ENCODE assay signal across 18 mouse cellular contexts in the genomic region with DNA sequence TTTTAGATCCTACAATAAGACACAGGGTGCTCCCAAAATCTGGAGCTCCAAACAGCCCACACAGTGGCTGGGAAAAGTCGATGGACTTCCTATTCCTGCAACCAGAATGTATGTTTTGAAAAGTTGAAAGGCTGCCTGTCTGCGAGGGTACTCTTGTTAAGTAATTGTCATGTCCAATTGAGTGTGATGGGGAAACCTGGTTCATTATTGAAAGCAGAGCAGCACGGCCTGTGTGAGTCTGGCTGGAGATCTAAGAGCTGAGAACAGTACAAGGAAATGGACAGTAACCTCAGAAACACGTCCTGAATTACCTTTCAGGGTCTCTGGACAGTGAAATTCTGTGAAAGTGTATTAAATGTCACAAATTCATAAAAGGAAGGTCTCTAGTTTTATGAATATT.
DNase-seq lines count a peak whose midpoint lies in the region; ATAC-seq and TF ChIP-seq lines count a peak whose summit lies in the region.
"Had no signal": no experiment of that assay in that cellular context is flagged by ENCODE, and none has a peak within 500 bp of the region (broad histone marks: within the 10 kb centered on the region; RNA-seq: fewer than 3 reads in every experiment).

No protein-coding gene starts in this region.

- H3K79me2 ChIP-seq in heart, adult 2 months (replicated peaks; ENCODE audit: control insufficient read depth, insufficient read depth, low read length) = no peaks in the 10 kb centered on the region

- ATAC-seq in forebrain, embryonic 11.5 days (replicated peaks; ENCODE audit: low FRiP score) = no peak
- ATAC-seq: forebrain, embryonic 14.5 days; forebrain, embryonic 16.5 days had no signal

- no peak overlapping the region for H3K4me3 ChIP-seq in embryonic facial prominence, embryonic 10.5 days
- H3K4me3 ChIP-seq in heart, adult 2 months = no peak overlapping the region
- H3K4me3 ChIP-seq in forebrain, embryonic 11.5 days (ENCODE audit: low read depth, low read length) = no peak overlapping the region
- H3K4me3 ChIP-seq: embryonic facial prominence, embryonic 12.5 days; forebrain, embryonic 12.5 days had no signal

- H3K9me3 ChIP-seq in embryonic facial prominence, embryonic 10.5 days = no peaks in the 10 kb centered on the region; the same call in 1 of the 2 replicates
- no peaks in the 10 kb centered on the region; the same call in 1 of the 2 replicates for H3K9me3 ChIP-seq in forebrain, embryonic 11.5 days (ENCODE audit: control insufficient read depth, low read length)
- H3K9me3 ChIP-seq: embryonic facial prominence, embryonic 12.5 days; forebrain, embryonic 12.5 days had no signal

- H3K27me3 ChIP-seq in embryonic facial prominence, embryonic 10.5 days (replicated peaks; ENCODE audit: low read depth, poor library complexity, severe bottlenecking) = no peaks in the 10 kb centered on the region
- H3K27me3 ChIP-seq in heart, adult 2 months (ENCODE audit: control insufficient read depth, insufficient read depth, low read length) = no peaks in the 10 kb centered on the region
- no peaks in the 10 kb centered on the region for H3K27me3 ChIP-seq in forebrain, embryonic 11.5 days (ENCODE audit: control insufficient read depth, insufficient read depth, low read length)
- H3K27me3 ChIP-seq: embryonic facial prominence, embryonic 12.5 days; forebrain, embryonic 12.5 days had no signal

- H3K4me2 ChIP-seq in forebrain, embryonic 11.5 days (ENCODE audit: low read depth, low read length, severe bottlenecking) = no peak overlapping the region
- H3K4me2 ChIP-seq: embryonic facial prominence, embryonic 12.5 days; forebrain, embryonic 12.5 days had no signal

- H3K36me3 ChIP-seq in embryonic facial prominence, embryonic 10.5 days (replicated peaks) = no peaks in the 10 kb centered on the region
- H3K36me3 ChIP-seq in heart, adult 2 months (ENCODE audit: control insufficient read depth, insufficient read depth, low read length) = no peaks in the 10 kb centered on the region
- H3K36me3 ChIP-seq in forebrain, embryonic 11.5 days (ENCODE audit: control insufficient read depth, insufficient read depth, low read length) = no peaks in the 10 kb centered on the region
- H3K36me3 ChIP-seq: embryonic facial prominence, embryonic 12.5 days; forebrain, embryonic 12.5 days had no signal

- WGBS in embryonic facial prominence, embryonic 10.5 days = 37% methylated on average over 4 of the region's 4 CpGs
- 78% methylated on average over 4 of the region's 4 CpGs for WGBS in heart, adult 2 months
- WGBS in forebrain, embryonic 11.5 days = 57% methylated on average over 4 of the region's 4 CpGs

- no peak for TF ChIP-seq EP300 in heart, adult 2 months (IDR thresholded peaks at IDR 0.05; ENCODE audit: insufficient read depth, low read depth, low read length)

- no peak overlapping the region for H3K9ac ChIP-seq in heart, adult 2 months (ENCODE audit: low read depth, low read length)
- H3K9ac ChIP-seq in forebrain, embryonic 11.5 days (ENCODE audit: low read length) = no peak overlapping the region
- H3K9ac ChIP-seq: embryonic facial prominence, embryonic 12.5 days; forebrain, embryonic 12.5 days had no signal

- TF ChIP-seq CTCF in brain, embryonic 14.5 days (IDR thresholded peaks at IDR 0.05; ENCODE audit: borderline replicate concordance, extremely low read depth, insufficient read depth, insufficient read length) = no peak
- TF ChIP-seq CTCF in heart, adult 2 months (IDR thresholded peaks at IDR 0.05) = no peak

- H3K4me1 ChIP-seq in embryonic facial prominence, embryonic 10.5 days = peaks cover 42% of the 10 kb centered on the region
- H3K4me1 ChIP-seq in heart, adult 2 months (ENCODE audit: control insufficient read depth, insufficient read depth, low read length) = no peaks in the 10 kb centered on the region
- H3K4me1 ChIP-seq in forebrain, embryonic 11.5 days (replicated peaks; ENCODE audit: control insufficient read depth, insufficient read depth, low read length) = 0 out of 2 replicates have a peak, but pooled peaks cover 2% of the 10 kb centered on the region

- DNase-seq in brain, embryonic 14.5 days (ENCODE audit: low read depth) = peak; percentile 41
- peak; percentile 32 for DNase-seq in embryonic facial prominence, embryonic 10.5 days (ENCODE audit: low spot score)
- DNase-seq in retina, embryonic 14.5 days (ENCODE audit: low spot score) = peak; percentile 50
- no peak for DNase-seq in right cerebral cortex, postnatal 25 days
- DNase-seq in heart, adult 2 months = no peak
- no peak for DNase-seq in forebrain, embryonic 11.5 days (ENCODE audit: low spot score)
- DNase-seq: adrenal gland, adult 2 months; adrenal gland, postnatal 10 days; adrenal gland, postnatal 25 days; cerebellum, adult 11-12 months; cerebellum, adult 2 months; cerebellum, adult 9-10 months; cerebellum, postnatal 10 days; cerebellum, postnatal 25 days had no signal

- intact Hi-C loops in heart, adult 2 months (cut with DNase I) = no loop called here

- no peak for TF ChIP-seq POLR2A in brain, embryonic 14.5 days (IDR thresholded peaks at IDR 0.05; ENCODE audit: borderline replicate concordance, extremely low read depth, insufficient read depth, insufficient read length, poor library complexity, severe bottlenecking)
- TF ChIP-seq POLR2A in heart, adult 2 months (IDR thresholded peaks at IDR 0.05; ENCODE audit: insufficient read depth, low read depth, low read length) = no peak

- H3K27ac ChIP-seq in embryonic facial prominence, embryonic 10.5 days (replicated peaks) = 0 out of 2 replicates have a peak overlapping the region, but pooled peaks have one; percentile 59
- H3K27ac ChIP-seq in heart, adult 2 months = no peak overlapping the region
- H3K27ac ChIP-seq in forebrain, embryonic 11.5 days (ENCODE audit: low read depth, low read length) = no peak overlapping the region
- H3K27ac ChIP-seq: embryonic facial prominence, embryonic 12.5 days; forebrain, embryonic 12.5 days had no signal

Comparison
In these comparisons a context has a peak if more than half of its experiments do, and no peak if none do; other contexts are left out.
1. DNase-seq: peak in brain, embryonic 14.5 days (single experiment), embryonic facial prominence, embryonic 10.5 days (single experiment) and retina, embryonic 14.5 days (single experiment); none in right cerebral cortex, postnatal 25 days (single experiment), heart, adult 2 months (0 of 2) and forebrain, embryonic 11.5 days (single experiment).